Mouse (Mus musculus) myocyte (in vitro differentiated cells): Measurements from ENCODE around the gene Aida.
"Not testable (repeated sequence)": the region's sequence is repeated elsewhere in the genome, so short reads cannot be mapped to it uniquely, and the experiment has no call there.

ENCODE experiments used
- CEBPB ChIP-seq: IDR thresholded peaks from 2 replicates; pipeline ENCODE4 v1.6.1; 2011; ENCODE audit warnings: mild to moderate bottlenecking, moderate library complexity; ENCODE audit not compliant: poor library complexity, insufficient read depth, severe bottlenecking
- E2F4 ChIP-seq: IDR thresholded peaks from one replicate; pipeline ENCODE4 v1.6.1; 2011; ENCODE audit warnings: mild to moderate bottlenecking, control low read depth, moderate library complexity; ENCODE audit not compliant: insufficient read depth
- MAX ChIP-seq: IDR thresholded peaks from one replicate; pipeline ENCODE4 v1.6.1; 2011; ENCODE audit warnings: low read depth, mild to moderate bottlenecking, control low read depth
- MYOG ChIP-seq, 3 experiments: IDR thresholded peaks; one replicate each; pipeline ENCODE4 v1.6.1; 2011; ENCODE audit warnings: control low read depth in 2 of 3, low read depth in 2 of 3, mild to moderate bottlenecking in 2 of 3; ENCODE audit not compliant: insufficient read length in 2 of 3, control insufficient read depth in 1 of 3, insufficient read depth in 1 of 3
- POLR2A ChIP-seq: IDR thresholded peaks from one replicate; pipeline ENCODE4 v1.6.1; 2011; ENCODE audit warnings: low read depth, mild to moderate bottlenecking, control low read depth, moderate library complexity; ENCODE audit not compliant: insufficient read length
- POLR2AphosphoS2 ChIP-seq: IDR thresholded peaks from one replicate; pipeline ENCODE4 v1.6.1; 2011; ENCODE audit warnings: low read depth, control low read depth; ENCODE audit not compliant: insufficient read length
- TCF3 ChIP-seq: IDR thresholded peaks from one replicate; pipeline ENCODE4 v1.6.1; 2011; ENCODE audit warnings: low read depth, control low read depth; ENCODE audit not compliant: insufficient read length
- USF1 ChIP-seq: IDR thresholded peaks from one replicate; pipeline ENCODE4 v1.6.1; 2011; ENCODE audit warnings: low read depth, mild to moderate bottlenecking, control low read depth, moderate library complexity

- not testable (repeated sequence) for TF ChIP-seq TCF3; POLR2A; E2F4; USF1; MAX; MYOG (IDR thresholded peaks at IDR 0.05; ENCODE audit: control insufficient read depth in 1 of 3, insufficient read depth in 1 of 3, insufficient read length in 2 of 3, low read depth in 2 of 3); CEBPB; POLR2AphosphoS2
Measured at GRCm38 (mm10) chr1:183322496-183322895, 26.1 kb downstream of the Aida start.
